Mouse (Mus musculus) lung, embryonic 16.5 days (tissue): ENCODE measurements around the gene Wdr45b. TPM values are rescaled to one million over a fixed set of nuclear protein-coding genes. Genes with fewer than 3 reads are reported as not detected.

Source experiments
- ATAC-seq: fragments of 200-750 bp; cut with Nextera tagmentation; 2 replicates; pipeline ENCODE4 v1.8.0; 2017; ENCODE audit warnings: low read depth, mild to moderate bottlenecking, moderate library complexity
- H3K27ac ChIP-seq: fragments of 300-500 bp; sonication (generic); 2 replicates; pipeline ENCODE4 v1.5.1; 2014; ENCODE audit warnings: mild to moderate bottlenecking, control low read depth, low read length
- H3K27me3 ChIP-seq: fragments of 300-500 bp; sonication (generic); 2 replicates; pipeline ENCODE4 v1.6.1; 2014; ENCODE audit warnings: low read depth, low read length, mixed read lengths; ENCODE audit not compliant: control insufficient read depth, insufficient read depth
- H3K36me3 ChIP-seq: fragments of 300-500 bp; sonication (generic); 2 replicates; pipeline ENCODE4 v1.6.1; 2014; ENCODE audit warnings: low read length; ENCODE audit not compliant: control insufficient read depth, insufficient read depth
- H3K4me1 ChIP-seq: fragments of 300-500 bp; sonication (generic); replicated peaks from 2 replicates; pipeline ENCODE4 v1.6.1; 2014; ENCODE audit warnings: low read length, mixed read lengths; ENCODE audit not compliant: control insufficient read depth, insufficient read depth
- H3K4me2 ChIP-seq: fragments of 300-500 bp; sonication (generic); 2 replicates; pipeline ENCODE4 v1.6.1; 2014; ENCODE audit warnings: low read depth, low read length, control low read depth
- H3K4me3 ChIP-seq: fragments of 300-500 bp; sonication (generic); 2 replicates; pipeline ENCODE4 v1.5.1; 2014; ENCODE audit warnings: mild to moderate bottlenecking, low read length, control low read depth
- H3K9ac ChIP-seq: fragments of 300-500 bp; sonication (generic); 2 replicates; pipeline ENCODE4 v1.6.1; 2014; ENCODE audit warnings: low read length, control low read depth
- H3K9me3 ChIP-seq: fragments of 300-500 bp; sonication (generic); 2 replicates; pipeline ENCODE4 v1.6.1; 2016; ENCODE audit warnings: low read length; ENCODE audit not compliant: control insufficient read depth
- WGBS: fragments of 180-500 bp; shearing (Covaris S2); extraction: QIAGEN DNeasy Blood & Tissue Kit; methylation state at CpG from one replicate; pipeline ENCODE4 v1.1.7; 2014; 5-methylcytosine and 5-hydroxymethylcytosine counted together
- microRNA-seq: library from miRNA; unstranded; fragments of <30 nt; microRNA quantifications from one replicate; pipeline ENCODE4, GENCODE M21; 2016
- polyA plus RNA-seq: library from polyadenylated mRNA; unstranded; fragments of >200 nt; fragmentation: Nextera tagmentation; extraction: Ambion mirVana; gene quantifications from 2 replicates; pipeline ENCODE4 v1.2.1, GENCODE M21; 2015

Wdr45b gene
- polyA plus RNA-seq, 1 experiment from 2014 or later, result 98.7 TPM

- Histone ChIP-seq H3K27me3 (no peaks in the 10 kb centered on the region), H3K4me3 (no peak overlapping the region), H3K36me3 (peaks cover 55% of the 10 kb centered on the region), H3K9ac (no peak overlapping the region), H3K4me1 (no peaks in the 10 kb centered on the region), H3K27ac (no peak overlapping the region), H3K9me3 (no peaks in the 10 kb centered on the region), H3K4me2 (no peak overlapping the region)
- ATAC-seq, result no peak
- WGBS, result 86% methylated on average over 9 of the region's 9 CpGs
These were observed 54.0 kb downstream of the Wdr45b start for GRCm38 (mm10) chr11:121300265-121300664.

- ATAC-seq, result no peak
- Histone ChIP-seq H3K36me3 (peaks cover 49% of the 10 kb centered on the region), H3K27me3 (no peaks in the 10 kb centered on the region), H3K27ac (no peak overlapping the region), H3K4me2 (no peak overlapping the region), H3K9ac (no peak overlapping the region), H3K4me1 (no peaks in the 10 kb centered on the region), H3K9me3 (no peaks in the 10 kb centered on the region), H3K4me3 (no peak overlapping the region)
- WGBS, result 88% methylated on average over 8 of the region's 8 CpGs
These were observed 55.8 kb downstream of the Wdr45b start for GRCm38 (mm10) chr11:121298493-121298892.

GRCm38 (mm10) chr11:121294771-121295170 lies 59.5 kb downstream of the Wdr45b start:
- Histone ChIP-seq H3K9ac (no peak overlapping the region), H3K36me3 (peaks cover 35% of the 10 kb centered on the region), H3K4me2 (no peak overlapping the region), H3K27me3 (no peaks in the 10 kb centered on the region), H3K4me3 (no peak overlapping the region), H3K27ac (no peak overlapping the region), H3K4me1 (no peaks in the 10 kb centered on the region), H3K9me3 (no peaks in the 10 kb centered on the region)
- 96% methylated on average over 5 of the region's 5 CpGs for WGBS
- no peak for ATAC-seq

- Histone ChIP-seq H3K9me3 (no peaks in the 10 kb centered on the region), H3K9ac (no peak overlapping the region), H3K27me3 (no peaks in the 10 kb centered on the region), H3K36me3 (peaks cover 45% of the 10 kb centered on the region), H3K4me3 (no peak overlapping the region), H3K4me2 (no peak overlapping the region), H3K27ac (no peak overlapping the region), H3K4me1 (no peaks in the 10 kb centered on the region)
- ATAC-seq, result no peak
- WGBS, result 84% methylated on average over 3 of the region's 3 CpGs
These were observed 64.4 kb downstream of the Wdr45b start for GRCm38 (mm10) chr11:121289859-121290258.

GRCm38 (mm10) chr11:121282911-121283310 lies 71.3 kb downstream of the Wdr45b start:
- ATAC-seq, result no peak
- peaks cover 19% of the 10 kb centered on the region for H3K36me3 ChIP-seq
- H3K4me1 ChIP-seq, result no peaks in the 10 kb centered on the region
- H3K27ac ChIP-seq, result no peak overlapping the region
- H3K4me3 ChIP-seq, result no peak overlapping the region
- H3K27me3 ChIP-seq, result no peaks in the 10 kb centered on the region
- no peak overlapping the region for H3K9ac ChIP-seq
- 66% methylated on average over 6 of the region's 6 CpGs for WGBS
- no peaks in the 10 kb centered on the region for H3K9me3 ChIP-seq
- H3K4me2 ChIP-seq, result no peak overlapping the region

GRCm38 (mm10) chr11:121278011-121278410 lies 76.2 kb downstream of the Wdr45b start:
- Histone ChIP-seq H3K9ac (no peak overlapping the region), H3K27ac (no peak overlapping the region), H3K36me3 (no peaks in the 10 kb centered on the region), H3K27me3 (no peaks in the 10 kb centered on the region), H3K9me3 (no peaks in the 10 kb centered on the region), H3K4me3 (no peak overlapping the region), H3K4me2 (no peak overlapping the region), H3K4me1 (no peaks in the 10 kb centered on the region)
- WGBS, result 78% methylated on average over 3 of the region's 3 CpGs
- no peak for ATAC-seq

- no peaks in the 10 kb centered on the region for H3K4me1 ChIP-seq
- H3K27me3 ChIP-seq, result no peaks in the 10 kb centered on the region
- WGBS, result 81% methylated on average over 8 of the region's 8 CpGs
- no peak overlapping the region for H3K4me3 ChIP-seq
- no peaks in the 10 kb centered on the region for H3K36me3 ChIP-seq
- no peak for ATAC-seq
- no peaks in the 10 kb centered on the region for H3K9me3 ChIP-seq
- H3K4me2 ChIP-seq, result no peak overlapping the region
- no peak overlapping the region for H3K9ac ChIP-seq
- no peak overlapping the region for H3K27ac ChIP-seq
These were observed 76.7 kb downstream of the Wdr45b start for GRCm38 (mm10) chr11:121277516-121277915.

Small RNA genes lying within 50 kb of the gene (microRNA-seq; reads per million reads assigned to microRNA genes)
- gene Mir7236, result 0.59 reads per million

Other genes with a start within 250 kb of the Wdr45b start
- gene Tex19.2, start 235.8 kb downstream of the Wdr45b start, polyA plus RNA-seq, result not detected in 2 replicates
- gene Tex19.1, start 208.3 kb downstream of the Wdr45b start, polyA plus RNA-seq, result not detected in 2 replicates
- gene Uts2r, start 194.2 kb downstream of the Wdr45b start, polyA plus RNA-seq, result not detected in 2 replicates
- gene Hexdc, start 150.0 kb downstream of the Wdr45b start, polyA plus RNA-seq, result 7.1 and 8.9 TPM in 2 replicates
- gene Ogfod3, start 149.7 kb downstream of the Wdr45b start, polyA plus RNA-seq, result 24.5 and 27.8 TPM in 2 replicates
- gene Cybc1, start 125.1 kb downstream of the Wdr45b start, polyA plus RNA-seq, result 37.4 and 42.5 TPM in 2 replicates
- 53.6 and 55.8 TPM in 2 replicates for gene Narf, start 117.2 kb downstream of the Wdr45b start, polyA plus RNA-seq
- 6.2 and 6.5 TPM in 2 replicates for gene Foxk2, start 94.5 kb downstream of the Wdr45b start, polyA plus RNA-seq
- gene Rab40b, start 33.8 kb upstream of the Wdr45b start, polyA plus RNA-seq, result 6.0 and 7.1 TPM in 2 replicates
- gene Fn3krp, start 67.0 kb upstream of the Wdr45b start, polyA plus RNA-seq, result 6.7 and 9.3 TPM in 2 replicates
- gene Fn3k, start 80.5 kb upstream of the Wdr45b start, polyA plus RNA-seq, result 0.60 and 1.3 TPM in 2 replicates
- gene Tbcd, start 97.5 kb upstream of the Wdr45b start, polyA plus RNA-seq, result 31.6 and 35.6 TPM in 2 replicates
- gene Zfp750, start 164.9 kb upstream of the Wdr45b start, polyA plus RNA-seq, result 0.93 and 0.94 TPM in 2 replicates